ENCODE assay signal across 17 mouse cellular contexts in the genomic region with DNA sequence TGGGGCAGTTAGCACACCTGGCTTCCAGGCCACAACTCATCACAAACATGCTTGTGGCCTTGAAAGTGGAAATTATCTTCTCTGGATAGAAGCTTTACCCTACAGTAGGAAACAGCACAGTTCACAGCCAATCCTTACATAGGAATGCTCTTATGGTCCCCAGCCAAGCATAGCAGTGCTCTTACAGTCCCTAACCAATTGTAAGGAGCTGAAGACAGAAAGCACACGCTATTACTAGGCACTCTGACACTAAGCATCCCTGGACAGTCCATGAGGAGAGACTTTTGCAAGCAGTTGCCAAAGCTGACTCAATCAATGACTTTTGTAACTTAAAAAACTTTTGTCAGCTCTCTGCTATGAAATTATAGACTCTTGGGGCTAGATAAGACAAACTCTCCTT.
"Had no signal": no experiment of that assay in that cellular context is flagged by ENCODE, and none has a peak within 500 bp of the region (broad histone marks: within the 10 kb centered on the region; RNA-seq: fewer than 3 reads in every experiment).

No protein-coding gene starts in this region.

- H3K9ac ChIP-seq: liver, embryonic 13.5 days; liver, embryonic 15.5 days; liver, postnatal 0 days; midbrain, embryonic 13.5 days; midbrain, embryonic 15.5 days; neural tube, embryonic 12.5 days; stomach, embryonic 15.5 days had no signal

- H3K9me3 ChIP-seq: liver, embryonic 13.5 days; liver, embryonic 15.5 days; megakaryocyte, embryonic 14.5 days; midbrain, embryonic 13.5 days; midbrain, embryonic 15.5 days; neural tube, embryonic 12.5 days; stomach, embryonic 15.5 days had no signal

- H3K27me3 ChIP-seq: liver, embryonic 13.5 days; liver, embryonic 15.5 days; megakaryocyte, embryonic 14.5 days; midbrain, embryonic 13.5 days; midbrain, embryonic 15.5 days; neural tube, embryonic 12.5 days; stomach, embryonic 15.5 days had no signal

- H3K36me3 ChIP-seq: liver, embryonic 13.5 days; liver, embryonic 15.5 days; midbrain, embryonic 13.5 days; midbrain, embryonic 15.5 days; neural tube, embryonic 12.5 days; stomach, embryonic 15.5 days had no signal

- ATAC-seq: liver, postnatal 0 days; midbrain, embryonic 13.5 days; midbrain, embryonic 15.5 days had no signal

- H3K4me2 ChIP-seq: liver, embryonic 11.5 days; liver, embryonic 13.5 days; liver, embryonic 15.5 days; midbrain, embryonic 11.5 days; midbrain, embryonic 13.5 days; midbrain, embryonic 15.5 days; neural tube, embryonic 12.5 days; stomach, embryonic 15.5 days had no signal

- H3K4me3 ChIP-seq: liver, embryonic 13.5 days; liver, embryonic 15.5 days; megakaryocyte, embryonic 14.5 days; midbrain, embryonic 13.5 days; midbrain, embryonic 15.5 days; neural tube, embryonic 12.5 days; stomach, embryonic 15.5 days had no signal

- H3K27ac ChIP-seq: liver, embryonic 13.5 days; liver, embryonic 15.5 days; macrophage; midbrain, embryonic 13.5 days; midbrain, embryonic 15.5 days; neural tube, embryonic 12.5 days; stomach, embryonic 15.5 days; stomach, postnatal 0 days had no signal

- H3K4me1 ChIP-seq: liver, embryonic 13.5 days; liver, embryonic 15.5 days; megakaryocyte, embryonic 14.5 days; stomach, embryonic 15.5 days had no signal

- DNase-seq: liver, embryonic 13.5 days; liver, postnatal 0 days; lung, postnatal 10 days; right cerebral cortex, postnatal 14 days; thymus, adult 2 months; thymus, postnatal 25 days; thymus, postnatal 4 days had no signal
